Mouse (Mus musculus) heart, embryonic 16.5 days (tissue): ENCODE data around the gene Ism2. TPM values are rescaled to one million over a fixed set of nuclear protein-coding genes. Genes with fewer than 3 reads are reported as not detected.
A peak's percentile ranks its signal among the peaks of the same experiment; 100 is the strongest.

Experiments
- ATAC-seq: fragments of 200-750 bp; cut with Nextera tagmentation; replicated peaks from 2 replicates; pipeline ENCODE4 v1.8.0; 2017; ENCODE audit warnings: moderate number of reproducible peaks; ENCODE audit not compliant: insufficient read depth, low FRiP score; ENCODE audit errors: extremely low read depth
- H3K27ac ChIP-seq: fragments of 300-500 bp; sonication (generic); 2 replicates; pipeline ENCODE4 v1.5.1; 2014; ENCODE audit warnings: mild to moderate bottlenecking, low read length, control low read depth, moderate library complexity
- H3K27me3 ChIP-seq: fragments of 300-500 bp; sonication (generic); 2 replicates; pipeline ENCODE4 v1.6.1; 2014; ENCODE audit warnings: low read length, mixed read lengths; ENCODE audit not compliant: control insufficient read depth, insufficient read depth
- H3K36me3 ChIP-seq: fragments of 300-500 bp; sonication (generic); 2 replicates; pipeline ENCODE4 v1.6.1; 2014; ENCODE audit not compliant: control insufficient read depth, insufficient read depth
- H3K4me1 ChIP-seq: fragments of 300-500 bp; sonication (generic); 2 replicates; pipeline ENCODE4 v1.6.1; 2014; ENCODE audit warnings: low read length, mixed read lengths; ENCODE audit not compliant: control insufficient read depth, insufficient read depth
- H3K4me2 ChIP-seq: fragments of 300-500 bp; sonication (generic); 2 replicates; pipeline ENCODE4 v1.6.1; 2014; ENCODE audit warnings: low read depth, mild to moderate bottlenecking, control low read depth, low read length
- H3K4me3 ChIP-seq: fragments of 300-500 bp; sonication (generic); 2 replicates; pipeline ENCODE4 v1.5.1; 2014; ENCODE audit warnings: mild to moderate bottlenecking, control low read depth, low read length
- H3K9ac ChIP-seq: fragments of 300-500 bp; sonication (generic); 2 replicates; pipeline ENCODE4 v1.6.1; 2014; ENCODE audit warnings: low read length, control low read depth
- H3K9me3 ChIP-seq: fragments of 300-500 bp; sonication (generic); replicated peaks from 2 replicates; pipeline ENCODE4 v1.6.1; 2016; ENCODE audit warnings: low read length; ENCODE audit not compliant: control insufficient read depth
- WGBS: fragments of 180-500 bp; shearing (Covaris S2); extraction: QIAGEN DNeasy Blood & Tissue Kit; methylation state at CpG from one replicate; pipeline ENCODE4 v1.1.7; 2014; 5-methylcytosine and 5-hydroxymethylcytosine counted together
- polyA plus RNA-seq: library from polyadenylated mRNA; unstranded; fragments of >200 nt; fragmentation: Nextera tagmentation; extraction: Ambion mirVana; gene quantifications from 2 replicates; pipeline ENCODE4 v1.2.1, GENCODE M21; 2015

Gene Ism2
- 0.38 and 0.69 TPM in 2 replicates for polyA plus RNA-seq

DNA sequence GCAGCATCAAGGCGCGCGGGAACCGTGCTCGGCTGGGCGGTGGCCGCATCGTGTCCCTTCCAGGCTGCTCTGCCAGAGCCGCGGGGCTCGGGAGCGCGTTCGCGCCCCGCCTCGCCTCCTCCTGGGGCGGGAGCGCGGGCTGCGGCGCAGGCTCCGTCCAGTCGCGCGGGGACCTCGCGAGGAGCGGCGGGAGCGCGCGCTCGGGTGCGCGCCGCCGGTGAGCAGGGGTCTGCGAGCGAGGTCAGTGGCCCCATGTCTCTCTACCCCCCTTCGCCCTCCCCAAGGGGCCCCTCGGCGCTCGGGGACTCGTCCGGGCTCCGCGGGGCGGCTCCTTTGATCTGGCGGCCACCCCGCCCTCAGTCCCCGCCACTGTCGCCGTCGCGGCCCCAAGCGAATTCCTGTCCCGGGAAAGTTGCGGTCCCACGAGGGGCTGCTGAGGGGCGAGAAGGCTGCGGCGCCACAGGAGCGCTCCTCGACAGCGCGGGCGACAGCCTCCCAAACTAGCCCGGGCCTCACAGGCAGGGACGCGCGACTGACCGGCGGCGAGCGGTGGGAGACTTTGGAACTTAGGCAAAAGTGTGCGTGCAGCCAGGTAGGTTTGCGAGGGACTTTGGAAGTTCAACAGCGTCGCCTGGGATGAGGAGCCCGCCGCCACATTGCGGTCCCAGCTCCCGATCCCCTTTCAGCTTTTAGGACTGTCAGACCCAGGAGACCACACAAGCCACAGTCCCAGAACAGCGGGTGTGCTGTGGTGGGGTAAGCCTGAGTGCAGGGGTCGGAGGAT, at the start of gene Ism2:
Gene Ism2, minus strand, starts transcription at position 49 of the 784 bp plus-strand sequence.
- H3K9ac ChIP-seq: peak within 1 kb of the TSS; percentile 76
- H3K4me2 ChIP-seq: peak within 1 kb of the TSS; percentile 99
- peak; percentile 76 for ATAC-seq
- no peaks in the 10 kb centered on the region for H3K36me3 ChIP-seq
- no peaks in the 10 kb centered on the region for H3K9me3 ChIP-seq
- H3K4me3 ChIP-seq: peak within 1 kb of the TSS; percentile 77
- under 1% methylated on average over 62 of the region's 86 CpGs for WGBS
- peaks cover 6% of the 10 kb centered on the region; the same call in 1 of the 2 replicates for H3K27me3 ChIP-seq
- peaks cover 4% of the 10 kb centered on the region for H3K4me1 ChIP-seq
- H3K27ac ChIP-seq: no peak within 1 kb of the TSS

DNA sequence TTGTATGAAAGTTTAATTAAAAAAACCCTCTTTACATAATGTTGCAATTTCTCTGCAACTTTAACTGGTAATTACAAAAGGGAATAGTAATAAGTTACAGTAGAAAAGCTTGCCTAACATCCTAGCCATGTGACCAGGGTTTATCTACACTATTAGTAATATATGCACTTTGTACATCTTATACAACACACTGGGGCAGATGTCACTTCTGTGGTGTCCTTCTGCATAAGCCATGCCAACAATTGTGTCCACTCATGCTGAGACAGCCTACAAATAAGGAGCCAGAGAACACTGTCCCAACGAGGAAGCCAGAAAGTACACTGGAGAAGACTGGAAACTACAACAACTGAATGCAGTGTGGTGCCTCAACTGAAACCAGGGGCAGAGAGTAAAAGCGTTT, 48.5 kb upstream of the Ism2 start:
- WGBS: 73% methylated on average over 2 of the region's 2 CpGs
- no peak for ATAC-seq
- Histone ChIP-seq H3K4me1 (no peaks in the 10 kb centered on the region), H3K4me3 (no peak overlapping the region), H3K36me3 (peaks cover 10% of the 10 kb centered on the region), H3K27ac (no peak overlapping the region), H3K27me3 (no peaks in the 10 kb centered on the region), H3K9me3 (no peaks in the 10 kb centered on the region), H3K9ac (no peak overlapping the region), H3K4me2 (no peak overlapping the region)

DNA sequence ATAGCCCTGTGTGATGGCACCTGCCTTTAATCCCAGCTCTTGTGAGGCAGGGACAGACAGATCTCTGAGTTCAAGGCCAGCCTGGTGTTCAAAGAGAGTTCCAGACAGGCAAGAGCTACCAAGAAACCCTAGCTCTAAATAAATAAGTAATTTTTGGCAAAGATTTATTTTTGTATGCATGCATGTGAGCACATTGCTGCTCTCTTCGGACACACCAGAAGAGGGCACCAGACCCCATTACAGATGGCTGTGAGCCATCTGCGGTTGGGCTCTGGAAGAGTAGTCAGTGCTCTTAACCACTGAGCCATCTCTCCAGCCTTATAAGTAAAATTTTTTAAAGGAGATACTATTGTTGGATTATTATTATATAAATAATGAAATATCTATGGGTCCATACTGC, 48.0 kb upstream of the Ism2 start:
- 84% methylated on average over 2 of the region's 2 CpGs for WGBS
- H3K9ac ChIP-seq: no peak overlapping the region
- H3K27ac ChIP-seq: no peak overlapping the region
- no peak overlapping the region for H3K4me2 ChIP-seq
- no peak for ATAC-seq
- no peaks in the 10 kb centered on the region for H3K4me1 ChIP-seq
- H3K9me3 ChIP-seq: no peaks in the 10 kb centered on the region
- no peaks in the 10 kb centered on the region for H3K27me3 ChIP-seq
- no peak overlapping the region for H3K4me3 ChIP-seq
- peaks cover 11% of the 10 kb centered on the region for H3K36me3 ChIP-seq

DNA sequence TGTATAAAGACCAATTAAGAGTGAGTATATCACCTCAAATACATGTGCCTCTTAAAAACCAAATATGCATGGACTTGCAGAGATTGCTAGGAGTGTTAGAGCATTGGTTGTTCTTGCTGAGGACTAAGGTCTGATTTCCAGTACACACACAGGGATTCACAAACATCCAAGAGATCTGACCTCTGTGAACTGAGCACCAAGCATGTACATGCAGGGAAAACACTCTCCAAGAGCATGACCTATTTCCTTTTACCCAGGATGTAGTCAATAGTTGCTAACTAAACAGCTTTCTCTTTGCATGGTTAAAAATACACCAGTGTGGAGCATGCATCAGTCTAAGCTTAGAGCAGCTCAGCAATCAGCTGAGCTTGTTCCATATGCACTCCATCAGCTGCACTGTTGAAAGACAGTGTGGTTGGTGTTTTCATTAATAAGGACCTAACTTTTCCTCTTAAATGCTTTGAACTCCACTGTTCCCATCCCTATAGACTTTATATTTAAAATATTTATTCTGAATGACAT, 43.6 kb upstream of the Ism2 start:
- Histone ChIP-seq H3K27me3 (no peaks in the 10 kb centered on the region), H3K27ac (no peak overlapping the region), H3K36me3 (peaks cover 21% of the 10 kb centered on the region), H3K9me3 (no peaks in the 10 kb centered on the region), H3K4me3 (no peak overlapping the region), H3K4me2 (no peak overlapping the region), H3K9ac (no peak overlapping the region), H3K4me1 (no peaks in the 10 kb centered on the region)
- no peak for ATAC-seq

DNA sequence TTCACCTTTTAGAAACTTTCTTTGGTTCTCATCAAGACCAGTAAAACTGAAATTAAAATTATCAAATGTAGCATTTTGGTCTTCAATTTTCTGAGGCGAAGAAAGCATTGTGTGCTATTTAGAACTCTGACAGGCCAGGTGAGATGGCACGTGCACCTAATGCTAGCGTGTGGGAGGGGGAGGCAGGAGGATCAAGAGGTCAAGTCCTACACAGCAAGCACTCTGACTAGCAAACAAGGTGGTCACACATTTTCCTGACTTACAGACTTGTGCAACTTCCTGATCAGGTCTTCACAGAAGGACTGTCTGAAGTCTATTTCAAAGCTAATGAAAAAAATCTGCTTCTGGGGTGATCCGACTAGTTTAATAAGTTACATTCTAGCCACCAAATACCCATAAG, 38.6 kb upstream of the Ism2 start:
- H3K4me1 ChIP-seq: no peaks in the 10 kb centered on the region
- no peak overlapping the region for H3K4me3 ChIP-seq
- no peak overlapping the region for H3K9ac ChIP-seq
- no peaks in the 10 kb centered on the region for H3K27me3 ChIP-seq
- H3K27ac ChIP-seq: no peak overlapping the region
- H3K9me3 ChIP-seq: no peaks in the 10 kb centered on the region
- H3K36me3 ChIP-seq: peaks cover 15% of the 10 kb centered on the region; the same call in 1 of the 2 replicates
- H3K4me2 ChIP-seq: no peak overlapping the region
- WGBS: 84% methylated on average over 4 of the region's 4 CpGs
- no peak for ATAC-seq

DNA sequence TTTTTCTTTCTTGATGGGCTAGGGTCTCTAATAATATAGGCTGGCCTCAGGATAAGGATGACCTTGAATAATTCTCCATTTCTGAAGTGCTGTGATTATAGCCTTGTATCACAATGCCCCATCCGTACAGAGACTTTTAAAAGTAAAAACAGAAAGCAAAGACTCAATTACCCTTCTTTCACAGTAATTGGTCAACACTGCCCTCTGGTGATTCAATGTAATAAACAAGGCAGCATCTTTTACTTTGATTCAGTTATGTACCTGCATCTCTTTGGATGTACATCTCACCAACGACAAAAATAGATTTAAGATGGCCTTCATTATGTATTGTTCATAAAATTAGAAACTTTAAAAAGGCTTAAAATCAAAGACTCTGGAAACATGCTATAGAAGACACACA, 35.4 kb upstream of the Ism2 start:
- peaks cover 4% of the 10 kb centered on the region; the same call in 1 of the 2 replicates for H3K36me3 ChIP-seq
- 36% methylated on average over 2 of the region's 2 CpGs for WGBS
- no peak overlapping the region for H3K9ac ChIP-seq
- no peaks in the 10 kb centered on the region for H3K27me3 ChIP-seq
- ATAC-seq: no peak
- no peak overlapping the region for H3K27ac ChIP-seq
- H3K4me3 ChIP-seq: no peak overlapping the region
- no peaks in the 10 kb centered on the region for H3K4me1 ChIP-seq
- H3K9me3 ChIP-seq: no peaks in the 10 kb centered on the region
- no peak overlapping the region for H3K4me2 ChIP-seq

DNA sequence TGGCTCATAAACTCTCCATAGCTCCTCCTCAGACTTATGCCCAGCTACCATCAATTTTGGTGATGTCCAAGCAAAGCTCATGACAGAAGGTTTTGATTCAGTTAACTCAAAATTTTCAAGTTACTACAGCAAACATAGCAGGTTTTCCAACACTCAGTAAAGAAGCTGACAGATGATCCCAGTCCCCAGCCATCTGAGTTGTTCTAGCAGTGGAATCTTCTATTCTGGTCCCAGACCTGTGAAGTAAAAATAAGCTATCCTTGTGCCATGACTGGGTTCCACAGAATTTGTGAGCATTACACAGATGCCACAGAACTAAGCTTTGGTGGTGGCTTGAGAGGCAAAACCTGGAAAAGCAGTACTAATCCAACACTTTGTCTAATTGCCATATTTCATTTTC, 34.3 kb upstream of the Ism2 start:
- H3K36me3 ChIP-seq: peaks cover 4% of the 10 kb centered on the region; the same call in 1 of the 2 replicates
- no peak overlapping the region for H3K4me3 ChIP-seq
- H3K27me3 ChIP-seq: no peaks in the 10 kb centered on the region
- no peak overlapping the region for H3K9ac ChIP-seq
- H3K27ac ChIP-seq: no peak overlapping the region
- no peak overlapping the region for H3K4me2 ChIP-seq
- no peak for ATAC-seq
- H3K9me3 ChIP-seq: no peaks in the 10 kb centered on the region
- no peaks in the 10 kb centered on the region for H3K4me1 ChIP-seq

DNA sequence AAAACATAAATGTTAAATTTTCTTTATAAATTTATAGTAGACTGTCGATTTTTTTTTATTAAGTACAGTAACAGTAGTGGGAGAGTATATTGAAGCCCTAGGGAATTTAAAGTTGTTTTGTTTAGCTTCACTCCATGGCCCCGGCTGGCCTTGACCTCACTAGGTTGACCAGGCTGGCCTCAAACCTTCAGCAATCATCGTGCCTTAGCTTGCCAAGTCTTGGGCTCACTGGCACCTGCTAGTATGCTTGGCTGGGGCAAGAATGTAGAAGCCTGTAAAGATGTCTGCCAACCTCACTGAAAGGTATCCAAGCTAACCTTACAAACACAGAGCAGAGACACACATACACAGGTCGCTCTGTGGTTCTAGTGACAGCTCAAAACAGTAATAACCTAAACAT, 33.0 kb upstream of the Ism2 start:
- WGBS: 72% methylated on average over 4 of the region's 4 CpGs
- H3K4me3 ChIP-seq: no peak overlapping the region

DNA sequence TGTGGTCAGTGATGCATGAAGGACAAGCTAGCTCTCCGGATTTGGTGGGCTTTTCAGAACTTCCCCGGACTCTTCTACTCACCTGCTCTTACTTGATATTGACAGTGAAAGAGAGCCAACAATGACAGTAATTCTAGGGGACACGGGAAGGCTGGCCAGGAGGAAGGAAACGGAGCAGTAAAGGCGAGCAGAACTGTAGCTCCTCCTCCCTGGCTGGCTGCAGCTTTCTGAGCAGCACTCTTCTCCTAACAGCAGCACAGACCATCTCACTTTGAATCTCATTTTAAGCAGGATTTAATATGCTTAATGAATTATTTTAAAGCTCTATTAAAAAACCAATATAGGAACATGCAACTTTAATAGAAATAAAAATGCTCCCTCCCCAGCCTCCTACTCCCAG, 32.4 kb upstream of the Ism2 start:
- no peak for ATAC-seq
- no peaks in the 10 kb centered on the region for H3K27me3 ChIP-seq
- WGBS: 48% methylated on average over 5 of the region's 5 CpGs
- H3K27ac ChIP-seq: no peak overlapping the region
- H3K36me3 ChIP-seq: peaks cover 4% of the 10 kb centered on the region; the same call in 1 of the 2 replicates
- H3K9ac ChIP-seq: no peak overlapping the region
- H3K9me3 ChIP-seq: no peaks in the 10 kb centered on the region
- peaks cover 4% of the 10 kb centered on the region; the same call in 1 of the 2 replicates for H3K4me1 ChIP-seq
- H3K4me2 ChIP-seq: no peak overlapping the region
- H3K4me3 ChIP-seq: no peak overlapping the region

More for the DNA sequence above, 33.0 kb upstream of the Ism2 start:
- H3K27ac ChIP-seq: no peak overlapping the region
- no peak for ATAC-seq
- no peak overlapping the region for H3K4me2 ChIP-seq
- H3K36me3 ChIP-seq: peaks cover 4% of the 10 kb centered on the region; the same call in 1 of the 2 replicates
- peaks cover 3% of the 10 kb centered on the region; the same call in 1 of the 2 replicates for H3K4me1 ChIP-seq
- no peaks in the 10 kb centered on the region for H3K9me3 ChIP-seq
- H3K9ac ChIP-seq: no peak overlapping the region
- no peaks in the 10 kb centered on the region for H3K27me3 ChIP-seq
